Mouse (Mus musculus): ENCODE measurements around the gene Tgm4. TPM values are rescaled to one million over a fixed set of nuclear protein-coding genes. Genes with fewer than 3 reads are reported as not detected.
A peak's percentile ranks its signal among the peaks of the same experiment; 100 is the strongest.

The Tgm4 gene
- not detected in 2 replicates for polyA plus RNA-seq (2015; fragmentation: Nextera tagmentation; extraction: Ambion mirVana)

- ATAC-seq (ENCODE audit: low read depth) (no peak), DNase-seq (no peak)
- H3K27me3 ChIP-seq: no peaks in the 10 kb centered on the region; the same call in 1 of the 2 replicates
- no peak within 1 kb of the TSS for H3K4me2 ChIP-seq
- H3K27ac ChIP-seq: no peak within 1 kb of the TSS
- no peaks in the 10 kb centered on the region for H3K9me3 ChIP-seq (replicated peaks)
- H3K9ac ChIP-seq: no peak within 1 kb of the TSS
- H3K4me1 ChIP-seq (replicated peaks): no peaks in the 10 kb centered on the region
- H3K4me3 ChIP-seq (replicated peaks): no peak within 1 kb of the TSS
- H3K36me3 ChIP-seq: no peaks in the 10 kb centered on the region
- 60% methylated on average over 4 of the region's 4 CpGs for WGBS (ENCODE audit: insufficient replicate concordance)
These were observed at the start of gene Tgm4 for GRCm38 (mm10) chr9:123034426-123034825. TSS of gene Tgm4 (plus strand) at chr9:123034726.

- WGBS (ENCODE audit: insufficient replicate concordance): 82% methylated on average over 10 of the region's 10 CpGs
- no peaks in the 10 kb centered on the region for H3K4me1 ChIP-seq (replicated peaks)
- H3K27ac ChIP-seq: no peak overlapping the region
These were observed 35.9 kb upstream of the Tgm4 start for GRCm38 (mm10) chr9:122998406-122999192.

GRCm38 (mm10) chr9:122999193-122999586, 35.3 kb upstream of the Tgm4 start:
- 85% methylated on average over 4 of the region's 4 CpGs for WGBS (ENCODE audit: insufficient replicate concordance)

More at GRCm38 (mm10) chr9:122998406-122999192, 35.9 kb upstream of the Tgm4 start:
- Histone ChIP-seq H3K36me3 (peaks cover 91% of the 10 kb centered on the region), H3K9me3 (replicated peaks) (no peaks in the 10 kb centered on the region), H3K27me3 (no peaks in the 10 kb centered on the region), H3K4me2 (no peak overlapping the region), H3K4me3 (replicated peaks) (no peak overlapping the region), H3K9ac (no peak overlapping the region)
- ATAC-seq (ENCODE audit: low read depth): no peak
- DNase-seq: no peak

GRCm38 (mm10) chr9:123004718-123005117, 29.8 kb upstream of the Tgm4 start:
- Histone ChIP-seq H3K4me3 (replicated peaks) (no peak overlapping the region), H3K9me3 (replicated peaks) (no peaks in the 10 kb centered on the region), H3K9ac (no peak overlapping the region), H3K4me2 (no peak overlapping the region), H3K4me1 (replicated peaks) (no peaks in the 10 kb centered on the region), H3K27ac (no peak overlapping the region), H3K27me3 (no peaks in the 10 kb centered on the region), H3K36me3 (peaks cover 96% of the 10 kb centered on the region)
- WGBS (ENCODE audit: insufficient replicate concordance): 100% methylated on average over 2 of the region's 2 CpGs
- DNase-seq (no peak), ATAC-seq (ENCODE audit: low read depth) (no peak)

More at GRCm38 (mm10) chr9:122999193-122999586, 35.3 kb upstream of the Tgm4 start:
- Histone ChIP-seq H3K4me1 (replicated peaks) (no peaks in the 10 kb centered on the region), H3K27ac (no peak overlapping the region), H3K4me2 (no peak overlapping the region), H3K9ac (no peak overlapping the region), H3K27me3 (no peaks in the 10 kb centered on the region), H3K4me3 (replicated peaks) (no peak overlapping the region), H3K9me3 (replicated peaks) (no peaks in the 10 kb centered on the region), H3K36me3 (peaks cover 91% of the 10 kb centered on the region)
- ATAC-seq (ENCODE audit: low read depth): no peak
- DNase-seq: no peak

GRCm38 (mm10) chr9:123006071-123006470, 28.5 kb upstream of the Tgm4 start:
- no peak overlapping the region for H3K4me2 ChIP-seq
- H3K27me3 ChIP-seq: no peaks in the 10 kb centered on the region
- H3K27ac ChIP-seq: no peak overlapping the region
- H3K9ac ChIP-seq: no peak overlapping the region
- DNase-seq (no peak), ATAC-seq (ENCODE audit: low read depth) (no peak)
- no peaks in the 10 kb centered on the region for H3K9me3 ChIP-seq (replicated peaks)
- WGBS (ENCODE audit: insufficient replicate concordance): 92% methylated on average over 6 of the region's 6 CpGs
- H3K4me3 ChIP-seq (replicated peaks): no peak overlapping the region
- H3K4me1 ChIP-seq (replicated peaks): no peaks in the 10 kb centered on the region
- H3K36me3 ChIP-seq: peaks cover 96% of the 10 kb centered on the region

GRCm38 (mm10) chr9:123020995-123021631, 13.4 kb upstream of the Tgm4 start, which contains the start of gene Tmem42:
TSS of gene Tmem42 (plus strand) at chr9:123021326.
- peak within 1 kb of the TSS; percentile 87 for H3K4me2 ChIP-seq
- H3K9me3 ChIP-seq (replicated peaks): no peaks in the 10 kb centered on the region
- H3K27ac ChIP-seq: peak within 1 kb of the TSS; percentile 88
- WGBS (ENCODE audit: insufficient replicate concordance): under 1% methylated on average over 43 of the region's 69 CpGs
- peaks cover 26% of the 10 kb centered on the region for H3K36me3 ChIP-seq
- DNase-seq: peak; percentile 82
- peak within 1 kb of the TSS; percentile 83 for H3K9ac ChIP-seq
- peak; percentile 94 for ATAC-seq (ENCODE audit: low read depth)
- peaks cover 26% of the 10 kb centered on the region for H3K4me1 ChIP-seq (replicated peaks)
- peak within 1 kb of the TSS; percentile 78 for H3K4me3 ChIP-seq (replicated peaks)
- H3K27me3 ChIP-seq: no peaks in the 10 kb centered on the region

- no peaks in the 10 kb centered on the region for H3K27me3 ChIP-seq
- no peak for DNase-seq
- H3K4me1 ChIP-seq (replicated peaks): peaks cover 26% of the 10 kb centered on the region
- peak overlapping the region; percentile 78 for H3K4me3 ChIP-seq (replicated peaks)
- no peak overlapping the region for H3K27ac ChIP-seq
- no peaks in the 10 kb centered on the region for H3K9me3 ChIP-seq (replicated peaks)
- 28% methylated on average over 19 of the region's 24 CpGs for WGBS (ENCODE audit: insufficient replicate concordance)
- peaks cover 19% of the 10 kb centered on the region for H3K36me3 ChIP-seq
- H3K4me2 ChIP-seq: peak overlapping the region; percentile 87
- peak overlapping the region; percentile 53 for H3K9ac ChIP-seq
- ATAC-seq (ENCODE audit: low read depth): no peak
These were observed 12.7 kb upstream of the Tgm4 start for GRCm38 (mm10) chr9:123021636-123022379.

GRCm38 (mm10) chr9:123024201-123024600, 10.3 kb upstream of the Tgm4 start:
- ATAC-seq (ENCODE audit: low read depth) (no peak), DNase-seq (no peak)
- WGBS (ENCODE audit: insufficient replicate concordance): 68% methylated on average over 2 of the region's 2 CpGs
- Histone ChIP-seq H3K4me2 (no peak overlapping the region), H3K9ac (no peak overlapping the region), H3K4me3 (replicated peaks) (no peak overlapping the region), H3K9me3 (replicated peaks) (no peaks in the 10 kb centered on the region), H3K27me3 (no peaks in the 10 kb centered on the region), H3K27ac (no peak overlapping the region), H3K36me3 (no peaks in the 10 kb centered on the region; the same call in 1 of the 2 replicates), H3K4me1 (replicated peaks) (peaks cover 21% of the 10 kb centered on the region)

GRCm38 (mm10) chr9:123031496-123032246, 2.9 kb upstream of the Tgm4 start:
- no peaks in the 10 kb centered on the region for H3K36me3 ChIP-seq
- H3K4me1 ChIP-seq (replicated peaks): no peaks in the 10 kb centered on the region
- H3K9me3 ChIP-seq (replicated peaks): no peaks in the 10 kb centered on the region
- DNase-seq: no peak
- no peak for ATAC-seq (ENCODE audit: low read depth)
- H3K27me3 ChIP-seq: no peaks in the 10 kb centered on the region
- H3K4me2 ChIP-seq: no peak overlapping the region
- H3K9ac ChIP-seq: no peak overlapping the region
- WGBS (ENCODE audit: insufficient replicate concordance): 68% methylated on average over 13 of the region's 13 CpGs
- no peak overlapping the region for H3K27ac ChIP-seq
- H3K4me3 ChIP-seq (replicated peaks): no peak overlapping the region

GRCm38 (mm10) chr9:123047665-123048064, 13.1 kb downstream of the Tgm4 start:
- no peaks in the 10 kb centered on the region for H3K9me3 ChIP-seq (replicated peaks)
- no peaks in the 10 kb centered on the region for H3K36me3 ChIP-seq
- ATAC-seq (ENCODE audit: low read depth) (no peak), DNase-seq (no peak)
- 42% methylated on average over 1 of the region's 1 CpGs for WGBS (ENCODE audit: insufficient replicate concordance)
- H3K4me1 ChIP-seq (replicated peaks): no peaks in the 10 kb centered on the region
- no peak overlapping the region for H3K9ac ChIP-seq
- no peak overlapping the region for H3K27ac ChIP-seq
- H3K4me2 ChIP-seq: no peak overlapping the region
- H3K27me3 ChIP-seq: no peaks in the 10 kb centered on the region
- no peak overlapping the region for H3K4me3 ChIP-seq (replicated peaks)

Measured in liver, embryonic 13.5 days (tissue).